Mouse (Mus musculus): ENCODE results near the gene Gm853.

The Gm853 gene

GRCm38 (mm10) chr4:130175072-130175711 is 47.0 kb downstream of the Gm853 start, which contains the start of gene Tinagl1:
TSS of gene Tinagl1 (minus strand) at chr4:130175122.
- in situ Hi-C loops (cut with MboI, MseI) = no loop called here

DNA sequence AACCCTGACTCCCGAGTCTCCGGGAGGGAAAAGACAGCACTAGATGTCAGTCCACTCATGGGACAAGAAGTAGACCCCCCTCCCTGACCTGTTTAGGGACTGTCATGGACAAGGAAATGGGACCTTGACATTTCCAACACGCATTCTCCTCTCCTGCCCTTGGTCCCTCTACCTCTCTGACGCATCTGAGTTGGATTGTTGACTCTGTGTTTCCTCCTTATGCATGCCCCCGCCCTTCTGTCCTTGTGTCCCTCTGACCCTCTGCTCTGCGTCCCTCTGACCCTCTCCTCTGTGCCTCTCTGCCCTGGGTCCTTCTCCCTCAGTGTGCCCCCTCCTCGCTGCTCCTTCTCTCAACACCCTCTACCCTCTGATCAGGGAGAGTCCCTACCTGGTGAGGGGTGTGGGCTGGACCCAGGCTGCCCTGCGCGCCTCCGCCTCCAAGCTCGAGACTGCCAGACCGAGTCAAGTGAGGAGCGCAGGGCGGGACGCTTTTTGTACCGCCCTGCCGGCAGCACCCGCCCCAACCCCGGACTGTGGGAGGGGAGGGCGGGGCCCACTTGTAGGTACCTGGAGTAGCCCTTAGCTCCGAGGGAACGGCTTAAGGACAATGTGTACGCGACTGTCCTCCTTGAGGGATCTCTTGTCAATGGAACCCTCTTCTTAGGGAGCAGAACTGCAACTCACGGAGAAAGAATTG is 47.7 kb downstream of the Gm853 start:
- in situ Hi-C loops (cut with MboI, MseI) = no loop called here

GRCm38 (mm10) chr4:130173911-130174311 is 48.3 kb downstream of the Gm853 start:
- in situ Hi-C loops (cut with MboI, MseI) = no loop called here

DNA sequence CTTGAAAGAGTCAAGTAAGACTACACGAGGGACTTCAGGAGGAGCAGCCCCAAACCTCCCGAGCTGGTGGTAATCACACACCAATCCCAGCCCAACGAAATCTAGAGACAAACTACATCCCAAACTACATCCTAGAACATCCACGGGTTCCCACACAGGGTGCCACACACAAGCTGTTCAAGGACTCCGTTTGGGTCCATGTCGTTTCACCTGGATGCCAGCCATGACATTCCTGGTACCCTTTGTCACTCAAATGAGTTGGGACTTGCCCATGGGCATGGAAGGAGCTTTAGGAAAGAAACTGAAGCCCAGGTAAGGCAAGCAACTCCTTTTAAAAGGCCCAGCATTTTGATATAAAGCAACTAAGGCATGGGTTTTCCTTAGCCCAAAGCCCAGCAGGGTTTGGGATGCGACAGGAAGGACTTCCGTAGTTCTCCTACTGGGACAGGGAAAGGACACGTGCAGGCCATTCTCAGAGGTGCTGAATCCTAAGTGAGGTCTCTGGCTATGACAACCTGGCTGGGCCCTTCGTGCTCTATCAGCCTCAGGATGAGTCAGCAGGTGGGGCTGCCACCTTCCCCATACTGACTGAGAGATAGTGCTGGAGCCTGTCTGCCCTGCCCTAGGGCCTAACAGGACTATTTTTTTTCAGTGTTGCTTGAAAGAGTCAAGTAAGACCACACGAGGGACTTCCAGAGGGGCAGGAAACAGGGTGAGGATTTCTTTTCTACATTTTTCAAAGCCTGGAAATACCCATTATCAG is 49.0 kb downstream of the Gm853 start:
- in situ Hi-C loops (cut with MboI, MseI) = no loop called here

- in situ Hi-C loops (cut with MboI, MseI) = no loop called here
Measured at GRCm38 (mm10) chr4:130171951-130172765, 50.0 kb downstream of the Gm853 start.

GRCm38 (mm10) chr4:130170362-130170761 is 51.8 kb downstream of the Gm853 start:
- in situ Hi-C loops (cut with MboI, MseI) = no loop called here

DNA sequence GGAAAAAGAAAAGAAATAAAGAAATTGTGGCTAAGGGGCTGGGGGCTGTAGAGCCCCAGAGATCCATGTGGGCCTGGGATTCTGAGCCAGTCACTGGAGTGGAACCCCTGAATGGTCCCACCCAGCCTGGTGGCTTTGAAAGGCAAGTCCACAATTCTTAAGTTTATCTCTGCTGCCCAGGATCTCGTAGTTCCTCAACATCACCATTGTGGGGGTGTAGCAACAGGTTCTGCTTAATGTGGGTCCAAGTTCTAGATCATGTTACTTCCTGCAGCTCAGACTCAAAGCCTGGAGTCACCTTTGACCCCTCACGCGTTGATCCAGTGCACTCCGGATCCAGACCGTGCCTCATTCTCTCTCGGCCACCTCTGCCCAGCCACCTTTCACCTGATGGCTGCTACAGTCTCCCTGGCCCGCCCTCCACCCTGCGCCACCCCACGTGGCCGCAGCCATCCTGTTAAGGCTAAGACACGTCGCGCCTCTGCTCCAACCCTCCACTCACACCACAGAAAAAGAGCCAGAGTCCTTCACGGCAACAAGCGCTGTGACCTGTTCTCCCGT is 52.7 kb downstream of the Gm853 start:
- in situ Hi-C loops (cut with MboI, MseI) = no loop called here

GRCm38 (mm10) chr4:130168280-130169183 is 53.7 kb downstream of the Gm853 start:
- in situ Hi-C loops (cut with MboI, MseI) = no loop called here

DNA sequence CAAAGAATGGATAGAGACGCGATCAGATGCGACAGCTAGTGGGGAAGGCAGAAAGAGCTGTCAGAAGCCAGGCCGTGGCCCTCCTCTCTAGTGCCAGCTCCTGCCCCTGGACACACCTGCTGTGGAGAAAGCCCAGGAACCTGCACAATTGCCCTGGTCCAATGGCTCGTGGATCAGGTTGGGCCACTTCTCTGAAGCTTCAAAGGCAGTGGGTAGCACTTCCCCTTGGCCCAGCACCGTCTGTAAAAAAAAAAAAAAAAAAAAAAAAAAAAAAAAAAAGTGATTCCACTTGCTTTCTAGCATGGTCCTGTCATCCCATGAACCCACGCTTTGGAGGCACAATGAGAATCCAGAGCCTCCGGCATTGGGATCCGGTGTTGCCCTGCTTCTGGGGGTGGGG is 54.4 kb downstream of the Gm853 start:
- in situ Hi-C loops (cut with MboI, MseI) = no loop called here

GRCm38 (mm10) chr4:130167321-130167720 is 54.9 kb downstream of the Gm853 start:
- in situ Hi-C loops (cut with MboI, MseI) = no loop called here

- in situ Hi-C loops (cut with MboI, MseI) = no loop called here
Measured at GRCm38 (mm10) chr4:130166592-130166991, 55.6 kb downstream of the Gm853 start.

DNA sequence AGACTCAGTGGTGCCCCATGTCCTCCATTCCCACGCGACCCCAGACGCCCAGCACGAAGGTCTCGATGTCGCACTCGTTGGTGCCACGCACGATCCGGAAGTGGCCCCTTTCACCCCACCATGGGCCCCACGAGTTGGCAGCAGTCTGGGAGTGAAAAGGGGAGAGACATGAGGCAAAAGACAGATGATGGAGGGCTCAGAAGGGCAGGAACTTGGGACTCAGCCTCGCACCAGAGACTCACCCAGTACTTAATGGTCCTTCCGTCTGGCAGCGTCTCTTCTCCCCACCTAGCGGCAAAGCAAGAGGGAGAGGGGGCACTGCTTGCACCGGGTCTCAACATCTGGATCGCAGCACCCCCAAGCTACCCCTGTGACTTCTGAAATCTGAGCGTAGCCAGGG is 56.1 kb downstream of the Gm853 start:
- in situ Hi-C loops (cut with MboI, MseI) = no loop called here

- in situ Hi-C loops (cut with MboI, MseI) = no loop called here
Measured at GRCm38 (mm10) chr4:130164121-130164520, 58.1 kb downstream of the Gm853 start.

GRCm38 (mm10) chr4:130163391-130163861 is 58.8 kb downstream of the Gm853 start:
- in situ Hi-C loops (cut with MboI, MseI) = no loop called here

DNA sequence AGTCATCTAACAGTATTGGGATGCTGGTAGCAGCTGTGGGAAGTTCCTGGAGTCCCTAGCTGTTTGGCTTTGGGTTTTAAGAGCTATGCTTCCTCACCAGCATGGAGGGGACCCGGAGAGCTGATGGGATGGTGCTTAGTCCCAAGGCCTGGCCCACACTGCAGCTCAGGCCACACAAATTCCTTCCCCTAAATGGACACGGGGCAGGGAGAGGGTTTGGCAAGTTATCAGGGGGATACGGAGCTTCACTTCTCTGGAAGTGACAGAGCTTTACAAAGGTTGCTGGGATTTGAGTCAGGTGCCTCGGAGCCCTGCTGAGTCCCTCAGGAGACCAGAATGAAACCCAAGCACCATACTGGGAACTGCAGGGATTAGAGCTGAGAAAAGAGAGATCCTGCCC is 60.9 kb downstream of the Gm853 start:
- in situ Hi-C loops (cut with MboI, MseI) = no loop called here
